Mouse (Mus musculus): ENCODE measurements around the gene Arhgap44. TPM values are rescaled to one million over a fixed set of nuclear protein-coding genes. Genes with fewer than 3 reads are reported as not detected.
A peak's percentile ranks its signal among the peaks of the same experiment; 100 is the strongest.

Gene Arhgap44
- total and polyA plus RNA-seq, 3 experiments = 14.9 to 26.6 (median 21.8) TPM

GRCm38 (mm10) chr11:65202236-65202635 is 39.5 kb upstream of the Arhgap44 start:
- TF ChIP-seq EP300 (IDR thresholded peaks at IDR 0.05; ENCODE audit: insufficient read depth, low read depth, low read length) (no peak), CTCF (IDR thresholded peaks at IDR 0.05) (no peak), POLR2A (IDR thresholded peaks at IDR 0.05; ENCODE audit: insufficient read depth, low read depth, low read length) (no peak)
- Histone ChIP-seq H3K27me3 (ENCODE audit: control insufficient read depth, insufficient read depth, low read length) (no peaks in the 10 kb centered on the region), H3K9ac (ENCODE audit: low read depth, low read length) (no peak overlapping the region), H3K79me2 (replicated peaks; ENCODE audit: control insufficient read depth, insufficient read depth, low read length) (no peaks in the 10 kb centered on the region), H3K27ac (no peak overlapping the region), H3K4me1 (ENCODE audit: control insufficient read depth, insufficient read depth, low read length) (peaks cover 2% of the 10 kb centered on the region; the same call in 1 of the 2 replicates), H3K36me3 (ENCODE audit: control insufficient read depth, insufficient read depth, low read length) (peaks cover 2% of the 10 kb centered on the region), H3K4me3 (no peak overlapping the region)
- intact Hi-C loops (cut with DNase I) = no loop called here
- DNase-seq = no peak
- 16% methylated on average over 5 of the region's 5 CpGs for WGBS

GRCm38 (mm10) chr11:65198026-65198425 is 35.3 kb upstream of the Arhgap44 start:
- Histone ChIP-seq H3K79me2 (replicated peaks; ENCODE audit: control insufficient read depth, insufficient read depth, low read length) (no peaks in the 10 kb centered on the region), H3K4me1 (ENCODE audit: control insufficient read depth, insufficient read depth, low read length) (no peaks in the 10 kb centered on the region; the same call in 1 of the 2 replicates), H3K27ac (no peak overlapping the region), H3K4me3 (no peak overlapping the region), H3K27me3 (ENCODE audit: control insufficient read depth, insufficient read depth, low read length) (no peaks in the 10 kb centered on the region), H3K36me3 (ENCODE audit: control insufficient read depth, insufficient read depth, low read length) (peaks cover 5% of the 10 kb centered on the region), H3K9ac (ENCODE audit: low read depth, low read length) (no peak overlapping the region)
- WGBS = 74% methylated on average over 3 of the region's 3 CpGs
- intact Hi-C loops (cut with DNase I) = loop anchor here (10.0 kb wide), 2 partner anchors 187 to 437 kb away; no protein-coding TSS in a partner anchor
- TF ChIP-seq POLR2A (IDR thresholded peaks at IDR 0.05; ENCODE audit: insufficient read depth, low read depth, low read length) = no peak
- TF ChIP-seq EP300 (IDR thresholded peaks at IDR 0.05; ENCODE audit: insufficient read depth, low read depth, low read length) = no peak
- no peak for DNase-seq

- TF ChIP-seq EP300 (IDR thresholded peaks at IDR 0.05; ENCODE audit: insufficient read depth, low read depth, low read length) (peak; percentile 70; the same call in 1 of the 2 replicates), CTCF (IDR thresholded peaks at IDR 0.05) (peak; percentile 93), POLR2A (IDR thresholded peaks at IDR 0.05; ENCODE audit: insufficient read depth, low read depth, low read length) (no peak)
- Histone ChIP-seq H3K27ac (no peak overlapping the region), H3K9ac (ENCODE audit: low read depth, low read length) (no peak overlapping the region), H3K4me1 (ENCODE audit: control insufficient read depth, insufficient read depth, low read length) (no peaks in the 10 kb centered on the region; the same call in 1 of the 2 replicates), H3K27me3 (ENCODE audit: control insufficient read depth, insufficient read depth, low read length) (no peaks in the 10 kb centered on the region), H3K4me3 (no peak overlapping the region), H3K36me3 (ENCODE audit: control insufficient read depth, insufficient read depth, low read length) (peaks cover 5% of the 10 kb centered on the region), H3K79me2 (replicated peaks; ENCODE audit: control insufficient read depth, insufficient read depth, low read length) (no peaks in the 10 kb centered on the region)
- DNase-seq = peak in 1 of 2 experiments; percentile 62
- intact Hi-C loops (cut with DNase I) = loop anchor here (2.0 to 10.0 kb wide), 3 partner anchors 188 to 482 kb away; no protein-coding TSS in a partner anchor
- 3% methylated on average over 3 of the region's 3 CpGs for WGBS
These were observed 34.5 kb upstream of the Arhgap44 start for GRCm38 (mm10) chr11:65197280-65197679.

- no peak for DNase-seq
- Histone ChIP-seq H3K4me3 (no peak overlapping the region), H3K27ac (no peak overlapping the region; the same call in 1 of the 2 replicates), H3K9ac (ENCODE audit: low read depth, low read length) (no peak overlapping the region), H3K36me3 (ENCODE audit: control insufficient read depth, insufficient read depth, low read length) (peaks cover 20% of the 10 kb centered on the region), H3K27me3 (ENCODE audit: control insufficient read depth, insufficient read depth, low read length) (no peaks in the 10 kb centered on the region), H3K79me2 (replicated peaks; ENCODE audit: control insufficient read depth, insufficient read depth, low read length) (no peaks in the 10 kb centered on the region), H3K4me1 (ENCODE audit: control insufficient read depth, insufficient read depth, low read length) (no peaks in the 10 kb centered on the region; the same call in 1 of the 2 replicates)
- WGBS = 70% methylated on average over 12 of the region's 12 CpGs
- intact Hi-C loops (cut with DNase I) = no loop called here
- TF ChIP-seq CTCF (IDR thresholded peaks at IDR 0.05) (no peak), EP300 (IDR thresholded peaks at IDR 0.05; ENCODE audit: insufficient read depth, low read depth, low read length) (no peak), POLR2A (IDR thresholded peaks at IDR 0.05; ENCODE audit: insufficient read depth, low read depth, low read length) (no peak)
These were observed 24.2 kb upstream of the Arhgap44 start for GRCm38 (mm10) chr11:65186974-65187373.

GRCm38 (mm10) chr11:65185114-65185513 is 22.4 kb upstream of the Arhgap44 start:
- 69% methylated on average over 1 of the region's 1 CpGs for WGBS
- intact Hi-C loops (cut with DNase I) = no loop called here
- Histone ChIP-seq H3K79me2 (replicated peaks; ENCODE audit: control insufficient read depth, insufficient read depth, low read length) (no peaks in the 10 kb centered on the region), H3K4me1 (ENCODE audit: control insufficient read depth, insufficient read depth, low read length) (no peaks in the 10 kb centered on the region; the same call in 1 of the 2 replicates), H3K27me3 (ENCODE audit: control insufficient read depth, insufficient read depth, low read length) (no peaks in the 10 kb centered on the region), H3K4me3 (no peak overlapping the region), H3K9ac (ENCODE audit: low read depth, low read length) (no peak overlapping the region), H3K36me3 (ENCODE audit: control insufficient read depth, insufficient read depth, low read length) (peaks cover 19% of the 10 kb centered on the region), H3K27ac (peak overlapping the region; percentile 33)
- TF ChIP-seq POLR2A (IDR thresholded peaks at IDR 0.05; ENCODE audit: insufficient read depth, low read depth, low read length) = no peak
- no peak for TF ChIP-seq EP300 (IDR thresholded peaks at IDR 0.05; ENCODE audit: insufficient read depth, low read depth, low read length)
- no peak for TF ChIP-seq CTCF (IDR thresholded peaks at IDR 0.05)
- no peak for DNase-seq

- Histone ChIP-seq H3K79me2 (replicated peaks; ENCODE audit: control insufficient read depth, insufficient read depth, low read length) (no peaks in the 10 kb centered on the region), H3K4me1 (ENCODE audit: control insufficient read depth, insufficient read depth, low read length) (no peaks in the 10 kb centered on the region), H3K27ac (no peak overlapping the region), H3K9ac (ENCODE audit: low read depth, low read length) (no peak overlapping the region), H3K27me3 (ENCODE audit: control insufficient read depth, insufficient read depth, low read length) (no peaks in the 10 kb centered on the region), H3K4me3 (no peak overlapping the region), H3K36me3 (ENCODE audit: control insufficient read depth, insufficient read depth, low read length) (no peaks in the 10 kb centered on the region)
- intact Hi-C loops (cut with DNase I) = no loop called here
- no peak for DNase-seq
- 86% methylated on average over 4 of the region's 4 CpGs for WGBS
- no peak for TF ChIP-seq POLR2A (IDR thresholded peaks at IDR 0.05; ENCODE audit: insufficient read depth, low read depth, low read length)
- no peak for TF ChIP-seq EP300 (IDR thresholded peaks at IDR 0.05; ENCODE audit: insufficient read depth, low read depth, low read length)
These were observed 7.5 kb upstream of the Arhgap44 start for GRCm38 (mm10) chr11:65170121-65170750.

Measured in heart, adult 2 months (tissue).